Mouse (Mus musculus): ENCODE results near the gene Rho. TPM values are rescaled to one million over a fixed set of nuclear protein-coding genes. Genes with fewer than 3 reads are reported as not detected.

Gene Rho
- polyA plus RNA-seq, 1 experiment from 2014 or later, result not detected

GRCm38 (mm10) chr6:115986472-115987095 is 55.0 kb downstream of the Rho start:
- WGBS (ENCODE audit: missing documents), result 65% methylated on average over 12 of the region's 12 CpGs
- Histone ChIP-seq H3K4me3 (ENCODE audit: inconsistent target) (no peak overlapping the region), H3K27ac (no peak overlapping the region), H3K79me2 (ENCODE audit: inconsistent target) (peaks cover 100% of the 10 kb centered on the region), H3K36me3 (ENCODE audit: inconsistent target) (no peaks in the 10 kb centered on the region)

- Histone ChIP-seq H3K36me3 (ENCODE audit: inconsistent target) (no peaks in the 10 kb centered on the region), H3K79me2 (ENCODE audit: inconsistent target) (peaks cover 100% of the 10 kb centered on the region), H3K4me3 (ENCODE audit: inconsistent target) (no peak overlapping the region), H3K27ac (no peak overlapping the region)
- 35% methylated on average over 9 of the region's 9 CpGs for WGBS (ENCODE audit: missing documents)
These were observed 55.7 kb downstream of the Rho start for GRCm38 (mm10) chr6:115987096-115987747.

DNA sequence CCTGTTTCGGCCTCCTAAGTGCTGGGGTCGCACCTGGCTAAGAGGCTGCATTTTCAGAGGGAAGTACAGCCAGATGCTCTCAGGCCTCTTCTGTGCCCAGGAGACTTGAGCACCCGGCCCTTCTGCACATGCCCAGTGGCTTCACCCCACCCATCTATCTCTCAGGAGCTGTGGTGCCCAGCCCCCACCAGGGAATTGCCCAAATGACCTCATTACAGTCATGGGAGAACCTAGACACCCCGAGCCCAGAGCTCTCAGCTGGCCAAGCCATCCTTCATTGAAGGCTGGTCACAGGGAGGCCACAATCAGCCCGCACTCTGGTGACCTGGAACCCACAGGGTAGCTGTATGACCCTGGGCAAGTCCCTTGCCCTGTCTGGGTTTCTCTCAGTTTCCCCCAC is 57.5 kb downstream of the Rho start:
- Histone ChIP-seq H3K4me3 (ENCODE audit: inconsistent target) (no peak overlapping the region), H3K27ac (0 out of 2 replicates have a peak overlapping the region, but pooled peaks have one; percentile 8)
- WGBS (ENCODE audit: missing documents), result 92% methylated on average over 5 of the region's 5 CpGs

DNA sequence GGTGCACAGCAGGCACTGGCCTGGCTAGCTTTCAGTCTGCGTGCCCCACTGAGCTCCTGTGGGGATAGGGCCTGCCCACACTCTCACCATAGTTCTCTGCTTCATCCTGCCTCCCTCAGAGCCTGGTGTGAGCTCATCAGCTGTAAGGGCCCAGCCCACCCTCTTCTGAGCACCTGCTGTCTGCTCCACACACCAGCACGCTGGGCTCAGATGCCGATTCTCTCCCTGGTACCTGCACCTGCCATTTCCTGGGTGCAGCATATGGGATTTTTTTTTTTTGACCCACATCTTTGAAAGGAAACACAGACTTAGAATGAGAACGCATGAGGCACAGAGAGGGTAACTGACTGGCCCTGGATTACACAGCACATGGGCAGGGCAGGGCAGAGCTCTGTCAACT is 58.1 kb downstream of the Rho start:
- peaks cover 93% of the 10 kb centered on the region for H3K79me2 ChIP-seq (ENCODE audit: inconsistent target)
- WGBS (ENCODE audit: missing documents), result 98% methylated on average over 4 of the region's 4 CpGs
- H3K4me3 ChIP-seq (ENCODE audit: inconsistent target), result no peak overlapping the region
- H3K27ac ChIP-seq, result 0 out of 2 replicates have a peak overlapping the region, but pooled peaks have one; percentile 8
- no peaks in the 10 kb centered on the region for H3K36me3 ChIP-seq (ENCODE audit: inconsistent target)

More for the DNA sequence above, 57.5 kb downstream of the Rho start:
- Histone ChIP-seq H3K36me3 (ENCODE audit: inconsistent target) (no peaks in the 10 kb centered on the region), H3K79me2 (ENCODE audit: inconsistent target) (peaks cover 98% of the 10 kb centered on the region)

Other genes with a start within 250 kb of the Rho start
- gene Tmem40, start 169.3 kb upstream of the Rho start, polyA plus RNA-seq (2018), result 0.49 to 1.5 TPM (median 0.86 TPM) in 3 replicates
- 0.33 to 0.35 TPM (median 0.34 TPM) in 3 replicates for gene Cand2, start 157.2 kb upstream of the Rho start, polyA plus RNA-seq (2018)
- 1,117 to 2,121 TPM (median 1,999 TPM) in 3 replicates for gene Rpl32, start 123.0 kb upstream of the Rho start, polyA plus RNA-seq (2018)
- gene Efcab12, start 93.3 kb upstream of the Rho start, polyA plus RNA-seq (2018), result 0.16 to 0.32 TPM in 2 of 3 replicates, not detected in the other
- gene Mbd4, start 78.4 kb upstream of the Rho start, polyA plus RNA-seq (2018), result 4.7 to 9.4 TPM (median 5.9 TPM) in 3 replicates
- gene Ift122, start 78.3 kb upstream of the Rho start, polyA plus RNA-seq (2018), result 3.6 to 9.3 TPM (median 6.3 TPM) in 3 replicates
- gene H1foo, start 13.2 kb downstream of the Rho start, polyA plus RNA-seq (2018), result not detected in 3 replicates
- gene Plxnd1, start 63.3 kb downstream of the Rho start, polyA plus RNA-seq (2018), result 130 to 283 TPM (median 243 TPM) in 3 replicates